Comparison of ENCODE assay signal across 24 mouse cellular contexts in the genomic region with DNA sequence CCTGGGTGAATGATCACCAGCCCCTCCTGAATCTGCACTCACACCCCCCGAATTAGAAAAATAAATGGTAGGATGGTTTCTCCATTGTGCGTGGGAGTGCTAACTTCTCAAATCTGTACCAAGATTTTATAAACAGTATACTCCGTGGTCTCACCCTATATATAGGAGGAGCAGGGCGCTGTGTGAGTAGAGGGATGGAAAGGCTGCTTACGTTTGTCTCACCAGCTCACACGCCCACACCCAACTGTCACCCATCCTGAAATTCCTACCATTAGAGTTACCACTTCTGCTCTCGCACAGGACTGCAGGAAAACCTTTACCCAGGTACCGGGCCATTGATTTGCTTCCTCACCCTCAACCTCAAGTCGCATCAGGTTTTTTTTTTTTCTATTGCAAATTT. TPM values are rescaled to one million over a fixed set of nuclear protein-coding genes. Genes with fewer than 3 reads are reported as not detected.
DNase-seq lines count a peak whose midpoint lies in the region; ATAC-seq and TF ChIP-seq lines count a peak whose summit lies in the region.
"Had no signal": no experiment of that assay in that cellular context is flagged by ENCODE, and none has a peak within 500 bp of the region (broad histone marks: within the 10 kb centered on the region; RNA-seq: fewer than 3 reads in every experiment).

No protein-coding gene starts in this region.

- peak; percentile 83 for ATAC-seq in frontal cortex, adult (ENCODE audit: low TSS enrichment)
- ATAC-seq: CD4-positive, CD25-positive, alpha-beta regulatory T cell, adult 4 months; forebrain, embryonic 16.5 days had no signal

- no peak for DNase-seq in frontal cortex, postnatal 25 days (ENCODE audit: low spot score in 2 of 2)
- peak; percentile 67 to 74 for DNase-seq in right cerebral cortex, adult 2 months (ENCODE audit: low spot score in 2 of 2)
- DNase-seq in right cerebral cortex, postnatal 4 days, result no peak
- DNase-seq in right cerebral cortex, postnatal 10 days (ENCODE audit: low spot score in 2 of 2), result peak; percentile 55 to 78
- no peak for DNase-seq in layer of hippocampus, adult 2 months (ENCODE audit: low spot score in 2 of 2)
- DNase-seq in layer of hippocampus, postnatal 36 days, result no peak
- no peak for DNase-seq in kidney, adult 18-20 months
- DNase-seq: adrenal gland, adult 8-10 months; B cell, adult 2 months; cerebellum, adult 11-12 months; cerebellum, adult 9-10 months; cerebellum, postnatal 36 days; gastrocnemius, postnatal 14 days; heart, adult 2 months; heart, postnatal 14 days had no signal

- no peak overlapping the region for H3K4me3 ChIP-seq in layer of hippocampus, adult 2 months
- H3K4me3 ChIP-seq: embryonic facial prominence, embryonic 13.5 days; forebrain, embryonic 12.5 days; heart, adult 2 months; heart, embryonic 15.5 days; hindbrain, embryonic 10.5 days had no signal

- H3K27ac ChIP-seq in layer of hippocampus, adult 2 months, result no peak overlapping the region
- H3K27ac ChIP-seq: embryonic facial prominence, embryonic 13.5 days; forebrain, embryonic 12.5 days; heart, adult 2 months; heart, embryonic 15.5 days; hindbrain, embryonic 10.5 days; hindbrain, embryonic 14.5 days had no signal

- no peak for TF ChIP-seq CTCF in layer of hippocampus, adult 2 months (conservative IDR thresholded peaks at IDR 0.05)

RNA-seq across cellular contexts. Expression of gene Adrb1, which starts 47.0 kb away (rescaled TPM):
- total RNA-seq in layer of hippocampus, adult 2 months (2021), result 10 to 100 TPM; 17.7 to 21.4 TPM
- total RNA-seq in layer of hippocampus, postnatal 36 days (2021), result 10 to 100 TPM; 18.4 to 20.4 TPM
- total RNA-seq: gastrocnemius, adult 18-20 months had no signal

RNA-seq across cellular contexts. Expression of gene Ccdc186, which starts 53.0 kb away (rescaled TPM):
- total RNA-seq in layer of hippocampus, adult 2 months (2021), result 10 to 100 TPM; 49.5 to 51.5 TPM
- total RNA-seq in layer of hippocampus, postnatal 36 days (2021), result 10 to 100 TPM; 54.2 to 57.7 TPM

RNA-seq across cellular contexts. Expression of gene Tdrd1, which starts 57.0 kb away (rescaled TPM):
- under 1 TPM; 0.56 to 0.59 TPM for total RNA-seq in layer of hippocampus, adult 2 months (2021)
- under 1 TPM; 0.20 to 0.51 TPM for total RNA-seq in layer of hippocampus, postnatal 36 days (2021)
- total RNA-seq: gastrocnemius, adult 18-20 months; gastrocnemius, postnatal 14 days; heart, adult 2 months had no signal

Comparison
In these comparisons a context has a peak if more than half of its experiments do, and no peak if none do; other contexts are left out.
1. DNase-seq: peak in right cerebral cortex, adult 2 months (2 of 2) and right cerebral cortex, postnatal 10 days (2 of 2); none in frontal cortex, postnatal 25 days (0 of 2), right cerebral cortex, postnatal 4 days (single experiment), layer of hippocampus, adult 2 months (0 of 2), layer of hippocampus, postnatal 36 days (0 of 2) and kidney, adult 18-20 months (single experiment).